Mouse (Mus musculus): ENCODE measurements around the gene Pola1.

DNA sequence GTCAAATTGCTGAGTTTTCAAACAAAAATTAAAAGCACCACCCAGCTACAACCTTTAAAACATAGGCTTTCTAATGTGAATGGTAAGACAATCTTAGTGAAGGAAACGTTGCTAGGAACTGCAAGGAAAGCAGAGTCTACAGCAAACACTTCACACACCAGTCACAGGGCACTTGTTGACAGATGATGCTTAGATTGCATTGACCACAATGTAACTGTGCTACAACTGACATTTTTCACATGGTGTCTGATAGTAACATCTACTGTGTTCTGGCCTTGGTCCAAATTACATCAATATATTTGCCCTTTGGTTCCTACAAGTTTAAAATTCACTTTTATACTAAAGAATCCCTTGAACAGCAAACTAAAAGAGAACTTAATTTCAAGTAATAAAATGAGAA lies 258.5 kb downstream of the Pola1 start:
- TF ChIP-seq CTCF (IDR thresholded peaks at IDR 0.05; ENCODE audit: control insufficient read depth, insufficient read depth, insufficient replicate concordance, low read depth, low read length): no peak
- no peak for TF ChIP-seq POLR2A (IDR thresholded peaks at IDR 0.05; ENCODE audit: control insufficient read depth, low read depth, low read length)

All from testis, adult 2 months (tissue).